Mouse (Mus musculus): ENCODE results near the gene Clic4. TPM values are rescaled to one million over a fixed set of nuclear protein-coding genes. Genes with fewer than 3 reads are reported as not detected.
"Not testable (repeated sequence)": the region's sequence is repeated elsewhere in the genome, so short reads cannot be mapped to it uniquely, and the experiment has no call there.

The Clic4 gene
- total RNA-seq, 2 experiments from 2014 or later: 36.9 to 38.9 TPM

GRCm38 (mm10) chr4:135203279-135203678 lies 69.3 kb downstream of the Clic4 start:
- DNase-seq (ENCODE audit: extremely low spot score in 1 of 2, low spot score in 1 of 2): no peak

DNA sequence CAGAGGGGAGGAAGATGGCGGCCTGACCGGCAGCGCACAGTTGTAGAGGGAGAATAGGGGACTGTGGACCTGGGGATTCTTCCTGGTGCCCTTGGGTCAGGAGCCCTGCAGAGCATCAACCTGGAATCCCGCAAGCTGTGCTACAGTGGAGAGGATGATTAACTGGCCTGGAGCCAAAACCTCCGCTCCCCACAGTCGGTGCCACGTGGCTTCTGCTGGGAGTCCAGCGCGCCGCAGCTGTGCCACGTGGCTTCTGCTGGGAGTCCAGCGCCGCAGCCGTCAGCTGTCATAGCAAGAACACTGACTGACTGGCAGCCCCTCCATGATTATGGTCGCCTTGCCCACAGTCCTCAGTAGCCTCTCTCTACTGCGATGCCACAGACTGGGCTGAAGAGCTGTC lies 70.8 kb downstream of the Clic4 start:
- DNase-seq (ENCODE audit: extremely low spot score in 1 of 2, low spot score in 1 of 2): no peak

DNA sequence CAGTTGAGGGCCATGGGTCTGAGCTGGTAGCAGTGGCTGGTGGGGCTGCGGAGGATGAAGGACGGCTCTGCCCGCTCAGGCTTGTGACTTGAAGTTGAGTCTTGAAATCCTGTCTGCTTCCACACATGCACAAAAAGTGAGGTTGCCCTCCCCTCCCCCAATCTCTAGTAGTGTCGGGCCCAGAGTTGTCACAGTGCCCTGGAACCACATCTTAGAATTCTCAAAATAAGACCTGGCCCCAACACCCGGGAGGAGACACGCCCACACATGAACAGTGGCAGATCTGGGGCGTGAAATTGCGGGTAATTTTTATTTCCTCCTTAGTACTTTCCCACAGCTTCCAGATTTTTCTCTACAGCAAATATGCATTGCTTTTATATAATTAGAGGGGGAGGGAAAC lies 74.8 kb downstream of the Clic4 start:
- no peak for DNase-seq (ENCODE audit: extremely low spot score in 1 of 2, low spot score in 1 of 2)

GRCm38 (mm10) chr4:135192841-135193240 lies 79.8 kb downstream of the Clic4 start:
- no peak for DNase-seq (ENCODE audit: extremely low spot score in 1 of 2, low spot score in 1 of 2)

DNA sequence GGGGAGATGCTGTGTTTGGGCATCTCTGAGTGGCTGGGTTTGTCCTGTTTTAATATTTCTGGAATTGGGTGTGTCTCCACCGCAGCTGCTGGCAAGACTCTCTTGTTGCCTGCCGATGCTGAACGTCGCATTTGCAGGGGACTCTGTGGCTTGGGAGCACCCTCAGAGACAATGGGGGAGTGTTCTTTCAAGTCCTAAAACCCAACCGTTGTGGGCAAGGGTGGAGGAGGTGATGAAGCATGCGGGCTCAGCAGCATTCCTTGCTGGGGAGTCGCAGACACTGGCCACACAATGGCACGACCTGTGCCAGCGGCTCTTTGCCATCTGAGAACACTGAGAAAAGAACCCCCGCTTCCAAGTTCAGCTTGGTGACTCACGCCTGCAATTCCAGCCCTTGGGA lies 81.0 kb downstream of the Clic4 start:
- no peak for DNase-seq (ENCODE audit: extremely low spot score in 1 of 2, low spot score in 1 of 2)

DNA sequence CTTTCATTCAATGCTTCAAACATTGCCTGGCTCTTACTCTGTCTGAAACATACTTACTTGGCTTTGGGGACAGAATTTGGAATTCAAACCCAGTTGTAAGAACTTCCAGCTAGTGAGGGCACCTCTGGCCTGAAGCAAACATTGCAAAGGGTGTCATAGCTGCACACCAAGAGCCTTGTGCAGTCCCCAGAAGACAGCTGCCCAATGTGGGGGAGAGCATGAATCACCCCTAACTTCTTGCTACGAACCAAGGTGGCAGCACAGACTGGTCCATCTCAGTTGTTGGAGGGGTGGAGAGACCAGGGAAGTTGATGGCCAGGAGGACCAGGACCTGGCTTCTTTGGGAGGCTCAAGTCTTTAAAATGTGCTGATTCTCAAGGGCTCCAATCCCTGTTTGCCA lies 81.4 kb downstream of the Clic4 start:
- no peak for DNase-seq (ENCODE audit: extremely low spot score in 1 of 2, low spot score in 1 of 2)

DNA sequence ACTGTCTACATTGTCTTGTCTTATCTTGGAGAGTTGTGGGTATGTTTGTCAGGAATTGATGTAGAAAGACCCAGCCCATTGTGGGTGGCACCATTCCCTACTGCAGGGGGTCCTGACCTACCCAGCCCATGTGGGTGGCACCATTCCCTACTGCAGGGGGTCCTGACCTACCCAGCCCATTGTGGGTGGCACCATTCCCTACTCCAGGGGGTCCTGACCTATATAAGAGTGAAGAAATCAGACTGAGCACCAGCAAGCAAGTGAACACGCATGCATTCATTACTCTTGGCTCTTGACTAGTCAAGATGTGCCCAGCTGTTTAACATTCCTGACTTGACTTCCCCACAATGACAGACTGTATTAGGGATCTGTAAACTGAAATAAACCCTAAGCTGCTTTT lies 82.2 kb downstream of the Clic4 start:
- DNase-seq (ENCODE audit: extremely low spot score in 1 of 2, low spot score in 1 of 2): no peak

DNA sequence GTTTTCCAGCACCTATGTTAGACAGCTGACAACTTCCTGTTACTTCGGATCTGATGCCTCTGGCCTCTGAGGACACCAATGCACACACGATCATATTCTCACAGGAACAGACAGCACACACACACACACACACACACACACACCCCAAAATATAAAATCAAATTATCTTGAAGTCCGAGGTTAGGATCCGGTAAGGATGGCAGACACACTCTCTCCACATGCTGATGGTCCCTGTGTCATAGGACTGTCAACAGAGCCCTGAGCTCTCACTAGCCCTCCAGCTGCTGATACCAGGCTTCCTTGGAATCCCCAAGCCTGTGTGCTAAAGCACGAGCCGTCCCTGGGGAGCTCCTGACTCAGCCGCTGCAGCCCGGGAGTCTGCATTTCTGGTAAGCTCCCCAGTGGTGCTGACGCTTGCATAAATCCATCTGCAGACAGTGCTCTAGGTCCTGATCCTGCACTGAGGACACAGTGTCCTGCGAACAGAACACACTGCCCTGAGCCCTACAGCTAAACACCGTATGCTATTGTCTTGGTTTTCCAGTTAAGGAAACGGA lies 83.1 kb downstream of the Clic4 start:
- no peak for DNase-seq (ENCODE audit: extremely low spot score in 1 of 2, low spot score in 1 of 2)

GRCm38 (mm10) chr4:135184277-135184676 lies 88.3 kb downstream of the Clic4 start:
- not testable (repeated sequence) for DNase-seq (ENCODE audit: extremely low spot score in 1 of 2, low spot score in 1 of 2)

- DNase-seq (ENCODE audit: extremely low spot score in 1 of 2, low spot score in 1 of 2): no peak
Observed at GRCm38 (mm10) chr4:135181819-135182218, 90.8 kb downstream of the Clic4 start.

GRCm38 (mm10) chr4:135179077-135179481 lies 93.5 kb downstream of the Clic4 start:
- peak in 1 of 2 experiments; percentile 47 for DNase-seq (ENCODE audit: extremely low spot score in 1 of 2, low spot score in 1 of 2)

DNA sequence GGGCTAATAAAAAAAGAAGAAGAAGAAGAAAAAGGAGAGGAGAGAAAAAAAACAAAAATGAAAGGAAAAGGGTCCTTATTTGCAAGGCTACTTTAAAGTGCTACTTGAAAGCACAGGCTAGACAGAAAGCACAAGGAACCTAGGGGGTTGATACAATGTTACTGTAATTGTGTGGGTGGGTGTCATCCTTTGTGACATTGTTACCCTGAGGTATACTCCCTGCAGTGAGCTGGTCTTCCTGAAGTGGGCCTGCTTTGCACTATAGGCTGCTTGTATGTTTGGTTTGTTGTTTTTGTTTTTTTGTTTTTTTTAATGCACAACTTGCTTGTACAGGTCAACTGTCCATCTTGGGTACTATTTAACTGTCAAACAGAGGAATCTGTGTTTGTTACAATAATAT lies 95.0 kb downstream of the Clic4 start:
- DNase-seq (ENCODE audit: extremely low spot score in 1 of 2, low spot score in 1 of 2): no peak

GRCm38 (mm10) chr4:135175406-135176120 lies 97.1 kb downstream of the Clic4 start:
- DNase-seq (ENCODE audit: extremely low spot score in 1 of 2, low spot score in 1 of 2): no peak

DNA sequence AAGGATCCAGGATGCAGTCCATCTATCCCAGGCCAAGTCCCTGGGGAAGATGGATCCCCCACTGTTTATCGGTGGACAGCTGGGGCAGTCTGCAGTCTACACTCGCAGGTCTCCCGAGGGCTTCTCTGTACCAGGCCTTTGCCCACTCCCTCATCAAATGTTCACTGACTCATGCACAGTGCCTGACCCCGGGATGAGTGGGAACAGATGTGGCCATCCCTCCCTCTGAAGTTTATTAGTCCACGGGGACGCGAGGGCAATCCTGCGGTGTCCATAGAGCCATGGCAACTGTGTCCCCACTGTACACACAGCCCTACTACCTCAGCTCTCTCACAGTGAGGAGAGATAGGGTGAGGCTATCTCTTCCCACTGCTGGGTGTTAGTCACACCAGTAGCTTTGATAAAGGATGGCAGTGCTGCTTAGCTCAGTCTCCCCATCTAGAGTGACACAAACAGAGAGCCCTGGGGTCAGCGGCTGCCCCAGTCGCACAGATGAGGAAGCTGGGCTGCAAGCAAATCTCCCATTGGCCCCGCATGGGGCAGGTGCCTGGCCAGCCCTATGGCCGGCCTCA lies 101.2 kb downstream of the Clic4 start:
- DNase-seq (ENCODE audit: extremely low spot score in 1 of 2, low spot score in 1 of 2): no peak

DNA sequence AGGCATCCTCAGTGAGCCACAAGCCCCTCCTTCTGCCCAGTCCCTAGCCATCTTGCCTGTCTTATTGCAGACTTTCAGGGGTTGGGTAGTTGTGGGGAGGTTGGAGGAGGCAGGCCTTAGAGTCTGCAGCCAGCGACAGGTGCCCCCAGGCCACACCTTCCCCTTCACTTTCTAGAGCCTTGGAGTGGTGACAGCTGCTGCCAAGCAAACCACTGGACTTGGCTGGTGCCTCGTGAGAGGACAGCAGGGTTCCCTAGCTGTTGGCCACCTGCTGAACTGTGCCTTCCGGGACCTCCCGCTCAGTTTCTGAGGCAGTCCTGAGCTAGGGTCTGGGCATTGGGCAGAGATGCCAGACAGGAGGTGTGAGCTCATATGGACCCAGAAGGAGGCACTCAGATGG lies 103.1 kb downstream of the Clic4 start:
- no peak for DNase-seq (ENCODE audit: extremely low spot score in 1 of 2, low spot score in 1 of 2)

DNA sequence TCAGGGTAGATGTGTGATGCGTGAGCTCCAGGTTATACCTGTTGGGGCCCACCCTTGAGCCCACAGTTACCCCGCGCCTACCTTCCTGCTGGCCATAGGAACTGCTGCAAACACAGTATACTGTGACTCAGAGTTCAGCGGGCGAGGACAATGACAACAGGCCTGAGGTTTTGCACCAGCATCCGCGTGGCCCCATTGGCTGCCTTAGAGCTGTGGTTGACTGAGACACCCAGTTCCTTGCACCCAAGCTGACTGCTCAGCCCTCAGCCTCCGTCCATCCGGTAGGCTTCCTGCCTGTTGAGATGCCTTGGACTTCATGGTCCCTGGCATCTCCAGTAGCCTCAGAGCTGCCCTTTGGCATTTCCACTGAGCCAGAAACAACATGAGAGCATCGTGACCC lies 103.5 kb downstream of the Clic4 start:
- no peak for DNase-seq (ENCODE audit: extremely low spot score in 1 of 2, low spot score in 1 of 2)

- DNase-seq (ENCODE audit: extremely low spot score in 1 of 2, low spot score in 1 of 2): no peak
Observed at GRCm38 (mm10) chr4:135167816-135168527, 104.6 kb downstream of the Clic4 start.

GRCm38 (mm10) chr4:135166413-135167225 lies 106.0 kb downstream of the Clic4 start:
- no peak for DNase-seq (ENCODE audit: extremely low spot score in 1 of 2, low spot score in 1 of 2)

GRCm38 (mm10) chr4:135165761-135166160 lies 106.9 kb downstream of the Clic4 start:
- no peak for DNase-seq (ENCODE audit: extremely low spot score in 1 of 2, low spot score in 1 of 2)
